Mouse (Mus musculus): ENCODE measurements around the gene Paqr5.

Gene Paqr5

GRCm38 (mm10) chr9:61960753-61961152 is 65.9 kb downstream of the Paqr5 start:
- no peak for DNase-seq (ENCODE audit: low read depth, low spot score)

DNA sequence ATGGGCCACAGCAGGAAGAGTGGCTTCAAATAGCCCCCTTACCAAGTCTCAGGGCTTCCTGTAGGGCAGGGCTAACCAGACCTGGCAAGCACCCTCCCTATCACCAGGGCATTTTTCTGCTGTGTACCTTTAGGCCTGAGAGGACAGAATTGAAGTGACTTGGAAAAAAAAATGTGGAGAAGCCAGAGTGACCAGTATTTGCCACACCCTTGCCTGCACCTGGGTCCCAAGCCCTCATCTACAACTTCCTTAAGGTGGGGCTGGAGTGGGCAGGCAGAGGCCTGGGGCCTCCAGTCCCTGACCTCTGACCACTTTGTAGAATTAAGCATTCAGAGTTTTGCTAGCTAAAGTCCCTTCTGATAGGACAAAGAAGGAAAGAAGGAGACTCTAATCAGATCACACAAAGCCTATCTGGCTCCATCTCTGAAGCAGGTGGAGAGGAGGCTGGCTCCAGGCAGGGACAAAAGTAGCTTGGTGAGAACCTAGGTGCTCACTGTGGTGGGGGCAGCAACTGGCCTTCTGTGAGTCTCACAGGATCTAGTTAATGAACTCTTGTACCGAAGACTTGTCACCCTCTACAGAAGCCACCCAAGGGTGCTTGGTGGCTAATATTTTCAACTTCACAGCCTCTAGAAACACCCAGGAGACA is 66.6 kb downstream of the Paqr5 start:
- no peak for DNase-seq (ENCODE audit: low read depth, low spot score)

DNA sequence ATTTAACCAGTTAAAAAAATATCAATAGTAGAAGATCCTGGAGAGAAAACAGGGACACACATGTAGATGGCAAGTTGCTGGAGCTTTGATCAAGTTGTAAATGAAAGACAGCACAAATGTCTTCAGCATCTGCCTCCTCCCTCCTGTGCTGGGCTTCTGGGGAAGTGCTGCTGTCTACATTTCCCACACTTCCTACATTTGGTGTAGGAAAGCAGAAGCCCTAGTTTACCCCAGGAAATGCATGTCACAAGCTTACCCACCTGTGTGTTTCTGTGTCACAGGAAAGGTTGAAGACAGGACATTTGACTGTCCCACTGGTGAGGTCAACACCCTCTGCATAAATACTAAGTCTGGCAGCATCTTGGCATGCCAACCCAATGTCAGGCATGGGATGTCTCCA is 71.9 kb downstream of the Paqr5 start:
- no peak for DNase-seq (ENCODE audit: low read depth, low spot score)

- DNase-seq (ENCODE audit: low read depth, low spot score), result no peak
These were observed 74.4 kb downstream of the Paqr5 start for GRCm38 (mm10) chr9:61952241-61952640.

- peak; percentile 79 for DNase-seq (ENCODE audit: low read depth, low spot score)
These were observed 79.0 kb downstream of the Paqr5 start for GRCm38 (mm10) chr9:61947402-61948346.

DNA sequence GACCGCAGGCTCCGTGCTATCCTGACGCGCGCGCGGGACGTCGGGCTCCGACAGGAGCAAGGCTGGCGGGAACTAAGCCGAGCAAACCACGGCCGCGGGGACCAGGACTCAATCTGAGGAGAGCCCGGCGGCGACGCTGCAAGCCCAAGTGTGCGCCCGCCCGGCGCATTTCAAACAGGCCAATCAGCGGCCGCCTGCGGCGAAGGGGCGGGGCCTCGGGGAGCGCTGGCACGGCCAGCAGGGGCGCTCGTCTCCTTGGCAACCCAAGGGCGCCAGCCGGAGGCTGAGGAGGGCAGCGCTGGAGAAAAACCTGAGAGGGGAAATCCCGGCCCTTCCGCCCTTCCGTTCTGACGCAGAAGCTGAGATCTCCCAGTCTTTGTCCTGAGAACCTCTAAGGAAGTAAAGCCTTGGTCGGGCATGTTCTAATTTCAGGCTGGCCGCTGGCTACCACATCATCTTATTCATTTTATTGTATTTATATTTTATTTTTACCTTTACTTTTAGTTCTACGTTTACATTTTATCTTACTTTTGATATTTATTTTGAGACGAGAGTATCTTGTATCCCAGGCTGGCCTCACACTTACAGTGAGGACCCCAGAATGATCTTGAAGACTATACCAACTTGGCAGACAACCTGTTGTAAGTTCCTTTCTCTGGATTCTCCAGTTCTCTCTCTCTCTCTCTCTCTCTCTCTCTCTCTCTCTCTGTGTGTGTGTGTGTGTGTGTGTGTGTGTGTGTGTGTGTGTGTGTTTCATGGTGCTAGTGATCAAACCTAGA is 79.8 kb downstream of the Paqr5 start, which contains the start of gene Kif23:
Gene Kif23 (minus strand): TSS at position 152 of the 779 bp plus-strand sequence.
- DNase-seq (ENCODE audit: low read depth, low spot score), result peak; percentile 93

DNA sequence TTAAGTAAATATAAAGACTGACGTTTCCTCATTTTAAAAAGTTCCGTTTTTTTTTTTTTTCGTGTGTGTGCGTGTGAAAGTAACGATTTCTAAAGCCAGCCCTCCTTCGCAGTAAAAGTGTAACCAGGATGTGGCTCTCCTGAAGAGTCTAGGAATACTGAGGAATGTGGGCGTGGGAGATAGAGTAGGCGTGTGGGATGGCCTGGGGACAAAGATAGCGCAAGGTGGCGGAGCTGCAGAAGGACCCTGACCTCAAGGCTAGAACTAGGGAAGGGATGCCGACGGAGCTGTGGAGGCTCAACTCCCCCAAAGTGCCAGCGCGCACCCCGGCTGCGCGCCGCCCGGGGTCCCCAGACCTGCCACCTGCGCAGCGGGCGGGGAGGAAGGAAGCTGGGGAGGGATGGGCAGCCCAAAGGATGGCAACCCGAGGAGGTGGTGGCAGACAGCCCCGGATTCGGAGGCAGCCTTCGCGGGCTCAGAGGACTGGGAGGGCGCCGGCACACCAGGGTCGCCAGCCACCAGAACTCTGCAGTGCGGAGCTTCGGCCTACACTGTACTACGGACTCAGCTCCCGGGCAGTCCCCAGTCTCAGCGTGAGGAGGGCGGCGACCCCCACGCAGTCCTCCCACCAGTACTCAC is 80.6 kb downstream of the Paqr5 start:
- DNase-seq (ENCODE audit: low read depth, low spot score), result no peak

- no peak for DNase-seq (ENCODE audit: low read depth, low spot score)
These were observed 85.6 kb downstream of the Paqr5 start for GRCm38 (mm10) chr9:61941054-61941453.

DNA sequence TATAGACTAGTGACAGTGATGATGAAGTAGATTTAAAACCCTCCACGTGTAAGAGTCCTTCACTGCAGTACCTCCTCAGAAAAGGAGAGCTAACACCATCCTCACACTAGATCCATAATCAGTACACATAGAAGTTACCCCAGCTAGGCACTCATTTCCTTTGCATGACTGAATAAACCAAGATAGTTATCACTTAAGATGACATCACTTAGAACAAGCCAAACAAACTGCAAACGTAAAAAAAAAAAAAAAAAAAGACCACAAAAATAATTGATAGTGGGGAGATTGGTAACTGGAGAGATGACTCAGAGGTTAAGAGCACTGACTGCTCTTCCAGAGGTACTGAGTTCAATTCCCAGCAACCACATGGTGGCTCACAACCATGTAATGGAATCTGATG is 93.3 kb downstream of the Paqr5 start:
- DNase-seq (ENCODE audit: low read depth, low spot score), result no peak

GRCm38 (mm10) chr9:61932009-61932408 is 94.6 kb downstream of the Paqr5 start:
- DNase-seq (ENCODE audit: low read depth, low spot score), result no peak

DNA sequence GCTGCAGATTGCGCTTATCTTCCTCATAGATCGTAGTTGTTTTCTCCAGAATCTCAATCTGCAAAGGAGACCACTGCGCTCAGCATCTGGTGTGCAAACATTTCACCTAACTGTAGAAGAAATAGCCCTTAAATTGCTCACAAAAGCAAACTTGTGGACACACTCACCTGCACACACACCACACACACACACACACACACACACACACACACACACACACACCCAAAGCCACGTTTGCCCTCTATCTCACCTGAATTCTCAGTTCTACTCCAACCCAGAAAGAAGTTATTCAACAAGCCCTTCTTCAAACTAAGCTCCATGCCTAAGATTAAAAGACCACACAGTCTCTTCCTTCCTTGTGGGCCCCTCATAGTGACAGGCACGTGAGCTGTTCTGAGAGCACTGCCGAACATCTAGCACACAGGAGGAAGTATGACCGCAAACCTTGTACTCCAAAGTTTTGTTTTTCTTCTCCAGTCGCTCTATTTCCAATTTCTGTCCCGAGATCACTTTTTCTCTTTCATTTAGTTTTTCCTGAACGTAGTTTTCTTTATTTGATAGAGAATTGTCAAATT is 101.5 kb downstream of the Paqr5 start:
- no peak for DNase-seq (ENCODE audit: low read depth, low spot score)

DNA sequence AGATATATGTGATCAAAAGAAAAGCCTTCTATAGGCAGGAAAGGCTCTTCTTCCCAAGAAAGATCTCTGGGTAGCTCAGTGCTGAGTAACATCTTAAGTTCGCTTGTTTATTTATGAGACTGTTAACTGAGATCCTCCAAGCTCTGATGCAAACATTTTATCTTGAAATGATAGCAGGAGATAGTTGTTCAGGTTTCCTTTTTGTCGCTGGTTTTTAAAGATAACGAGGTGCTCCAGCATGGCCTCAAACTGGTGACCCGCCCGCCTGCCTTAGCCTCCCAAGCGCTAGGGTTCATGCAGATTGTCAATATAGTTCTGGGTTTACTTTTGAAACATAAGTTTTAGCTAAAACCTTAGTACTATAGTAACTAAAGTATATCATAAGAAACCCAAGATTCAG is 106.3 kb downstream of the Paqr5 start:
- DNase-seq (ENCODE audit: low read depth, low spot score), result no peak

GRCm38 (mm10) chr9:61919464-61919863 is 107.2 kb downstream of the Paqr5 start:
- no peak for DNase-seq (ENCODE audit: low read depth, low spot score)

DNA sequence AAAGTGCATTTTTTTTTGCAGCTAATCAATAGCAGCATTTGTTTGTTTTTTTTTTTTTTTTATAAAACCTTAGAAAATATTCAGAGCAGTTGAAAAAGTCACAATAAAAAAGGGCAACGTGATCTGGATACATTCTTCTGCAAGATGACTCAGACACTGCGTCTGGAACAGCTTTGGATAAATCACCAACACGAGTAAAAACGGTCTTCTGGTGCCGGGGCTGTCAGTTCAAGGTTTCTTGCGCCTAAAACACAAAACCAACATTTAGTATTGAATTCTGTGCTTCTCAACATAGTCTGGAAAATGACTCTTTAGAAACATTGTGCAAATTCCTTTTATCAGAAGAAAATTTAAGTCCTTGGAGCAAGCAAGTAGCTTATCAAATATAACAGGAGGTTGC is 109.2 kb downstream of the Paqr5 start:
- no peak for DNase-seq (ENCODE audit: low read depth, low spot score)

- DNase-seq (ENCODE audit: low read depth, low spot score), result no peak
These were observed 109.7 kb downstream of the Paqr5 start for GRCm38 (mm10) chr9:61916986-61917385.

DNA sequence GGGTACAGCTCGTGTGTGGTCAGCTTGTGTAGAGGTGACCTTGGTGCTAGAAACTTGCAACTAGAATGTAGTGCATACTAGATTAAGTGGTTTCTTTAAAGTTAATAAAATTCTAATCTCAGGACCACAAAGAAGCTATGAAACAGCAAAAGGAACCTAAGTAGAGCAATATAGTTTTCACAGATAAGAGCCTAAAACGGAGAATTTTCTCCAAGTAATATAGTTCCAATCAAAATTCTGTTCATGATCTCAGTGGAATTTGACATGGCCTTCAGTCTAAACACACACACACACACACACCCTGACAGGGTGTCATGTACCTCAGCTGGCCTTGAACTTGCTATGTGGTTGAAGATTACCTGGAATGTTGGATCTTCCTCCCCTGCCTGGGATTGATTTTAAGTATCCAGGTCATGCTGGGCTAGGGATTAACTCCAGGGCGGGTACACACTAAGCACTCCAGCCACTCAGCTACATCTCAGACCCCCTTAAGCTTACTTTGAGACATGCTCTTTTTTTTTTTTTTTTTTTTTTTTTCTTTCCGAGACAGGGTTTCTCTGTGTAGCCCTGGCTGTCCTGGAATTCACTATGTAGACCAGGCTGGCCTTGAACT is 111.2 kb downstream of the Paqr5 start:
- DNase-seq (ENCODE audit: low read depth, low spot score), result no peak

GRCm38 (mm10) chr9:61914917-61915300 is 111.7 kb downstream of the Paqr5 start:
- no peak for DNase-seq (ENCODE audit: low read depth, low spot score)

DNA sequence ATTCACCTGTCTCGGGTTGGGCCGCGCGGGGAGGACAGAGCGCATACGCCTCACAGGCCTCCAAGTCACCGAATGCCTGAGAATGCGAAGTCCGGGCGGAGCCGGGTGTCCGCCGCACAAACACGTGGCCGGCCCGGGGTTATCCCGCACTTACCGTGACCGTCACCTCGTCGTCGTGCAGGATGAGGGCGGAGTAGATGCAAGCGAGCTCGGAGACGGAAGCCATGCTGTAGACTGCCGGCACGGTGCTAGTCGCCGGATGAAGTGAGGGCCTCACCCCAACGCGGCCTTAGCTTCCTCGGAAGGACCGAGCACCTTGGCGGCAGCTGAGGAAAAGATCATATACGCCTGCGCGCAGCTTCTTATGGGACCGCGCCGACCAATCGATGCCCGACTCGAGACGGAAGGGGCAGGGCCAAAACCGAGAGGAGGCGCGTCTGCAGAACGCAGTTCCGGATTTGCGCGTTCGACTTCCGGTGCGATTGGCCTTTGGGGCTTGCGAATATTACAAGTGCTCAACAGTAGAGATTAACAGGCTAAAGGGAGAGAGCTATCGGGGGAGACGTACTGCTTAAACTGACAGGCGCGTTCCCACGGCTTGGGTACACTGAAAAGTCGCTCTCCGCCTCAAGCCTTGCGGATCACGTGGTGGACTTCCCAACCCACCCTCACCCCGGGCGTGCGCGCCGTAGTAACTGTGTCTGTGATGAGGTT is 112.3 kb downstream of the Paqr5 start, which contains the start of gene Rplp1:
Gene Rplp1 (minus strand): TSS at position 340 of the 714 bp plus-strand sequence.
- DNase-seq (ENCODE audit: low read depth, low spot score), result peak; percentile 95

GRCm38 (mm10) chr9:61911300-61912128 is 115.1 kb downstream of the Paqr5 start:
- no peak for DNase-seq (ENCODE audit: low read depth, low spot score)

Measured in retina, postnatal 7 days (tissue).